Mouse (Mus musculus) right cerebral cortex, postnatal 25 days (tissue): ENCODE measurements at regions not wholly inside any gene's neighbourhood (a gene's known extent, or its start where the extent isn't known, plus 50 kb on each side); places are given as distances from the start of the nearest gene placed in this dataset.
"Not testable (repeated sequence)": the region's sequence is repeated elsewhere in the genome, so short reads cannot be mapped to it uniquely, and the experiment has no call there.

Source experiments
- DNase-seq: peaks from one replicate; pipeline ENCODE4 v3.0.0; 2022

- no peak for DNase-seq
These were observed 172.5 kb downstream of the Ankrd50 start for GRCm38 (mm10) chr3:38312121-38312520.

- DNase-seq: no peak
These were observed 184.5 kb downstream of the Ankrd50 start for GRCm38 (mm10) chr3:38299898-38300751.

GRCm38 (mm10) chr3:38299236-38299897 lies 185.3 kb downstream of the Ankrd50 start:
- no peak for DNase-seq

GRCm38 (mm10) chr3:38297499-38297898 lies 187.1 kb downstream of the Ankrd50 start:
- DNase-seq: no peak

GRCm38 (mm10) chr3:38289062-38289461 lies 195.6 kb downstream of the Ankrd50 start:
- DNase-seq: no peak

DNA sequence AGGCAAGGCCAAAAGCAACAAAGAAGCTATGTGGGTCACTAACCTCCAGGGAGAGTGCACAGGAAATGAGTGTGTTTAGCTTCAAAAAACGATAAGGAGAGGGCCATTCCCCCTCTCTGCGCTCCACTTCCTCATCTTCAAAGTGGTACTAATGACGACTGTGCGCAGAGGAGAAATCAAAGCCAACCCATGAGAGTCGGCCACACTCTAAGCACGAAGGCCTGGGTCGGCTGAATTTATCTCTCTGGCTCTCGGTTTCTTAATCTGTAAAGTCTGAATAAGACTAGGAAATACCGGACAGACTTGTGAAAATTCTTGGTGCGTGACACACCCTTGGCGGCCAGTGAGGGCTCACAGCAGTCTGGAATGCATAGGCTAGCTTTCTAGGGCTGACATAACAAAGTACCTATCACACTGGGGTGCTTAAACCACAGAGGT lies 200.9 kb downstream of the Ankrd50 start:
- DNase-seq: no peak

GRCm38 (mm10) chr3:38282891-38283290 lies 201.8 kb downstream of the Ankrd50 start:
- DNase-seq: no peak

- DNase-seq: no peak
These were observed 203.0 kb downstream of the Ankrd50 start for GRCm38 (mm10) chr3:38281683-38282082.

- DNase-seq: no peak
These were observed 203.8 kb downstream of the Ankrd50 start for GRCm38 (mm10) chr3:38280876-38281275.

GRCm38 (mm10) chr3:38280105-38280504 lies 204.5 kb downstream of the Ankrd50 start:
- DNase-seq: no peak

DNA sequence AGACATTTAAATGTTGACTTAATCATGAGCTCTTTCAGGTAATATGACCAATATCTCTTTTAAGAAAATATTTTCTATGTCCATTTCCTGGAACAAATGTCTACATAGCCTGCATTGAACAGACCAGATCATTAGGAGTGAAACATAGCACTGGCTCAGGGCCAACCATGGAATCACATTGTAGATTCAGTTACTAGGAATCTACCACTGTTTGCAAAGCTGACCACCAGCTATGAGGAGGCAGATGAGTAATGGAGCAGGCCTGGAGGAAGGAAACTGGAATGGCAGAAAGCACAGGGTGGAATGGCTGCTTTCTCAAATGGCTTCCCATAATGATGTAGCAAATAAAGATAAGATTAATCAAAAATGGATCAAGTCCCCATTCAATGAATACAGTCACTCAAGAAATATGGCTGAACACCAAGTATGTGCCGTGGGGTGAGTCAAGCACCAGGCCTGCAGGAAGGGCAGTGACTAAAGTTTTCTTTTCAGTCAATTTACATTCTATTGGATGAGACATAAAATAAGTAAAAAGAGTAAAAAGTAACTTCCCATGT lies 207.6 kb downstream of the Ankrd50 start:
- DNase-seq: no peak

- no peak for DNase-seq
These were observed 209.3 kb downstream of the Ankrd50 start for GRCm38 (mm10) chr3:38275321-38275720.

GRCm38 (mm10) chr3:38270742-38271141 lies 213.9 kb downstream of the Ankrd50 start:
- no peak for DNase-seq

DNA sequence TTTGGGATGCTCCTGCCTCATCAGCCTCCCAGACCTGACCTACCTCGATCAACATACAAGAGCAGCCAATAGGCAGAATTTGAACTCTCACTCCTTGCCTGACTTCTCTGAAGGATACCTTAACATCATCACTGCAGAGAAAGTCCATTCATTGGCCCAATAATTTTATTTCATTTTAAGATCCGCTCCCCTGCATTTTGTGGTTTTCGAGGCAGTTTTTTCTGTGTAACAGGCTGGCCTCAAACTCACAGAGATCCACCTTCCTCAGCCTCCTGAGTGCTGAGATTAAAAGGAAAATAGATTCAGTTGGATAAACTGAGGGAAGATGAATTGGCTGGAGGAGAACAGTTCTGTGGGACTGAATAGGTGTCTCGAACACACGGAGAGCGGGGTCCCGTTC lies 216.4 kb downstream of the Ankrd50 start:
- DNase-seq: no peak

GRCm38 (mm10) chr3:38263261-38264141 lies 221.1 kb downstream of the Ankrd50 start:
- no peak for DNase-seq

DNA sequence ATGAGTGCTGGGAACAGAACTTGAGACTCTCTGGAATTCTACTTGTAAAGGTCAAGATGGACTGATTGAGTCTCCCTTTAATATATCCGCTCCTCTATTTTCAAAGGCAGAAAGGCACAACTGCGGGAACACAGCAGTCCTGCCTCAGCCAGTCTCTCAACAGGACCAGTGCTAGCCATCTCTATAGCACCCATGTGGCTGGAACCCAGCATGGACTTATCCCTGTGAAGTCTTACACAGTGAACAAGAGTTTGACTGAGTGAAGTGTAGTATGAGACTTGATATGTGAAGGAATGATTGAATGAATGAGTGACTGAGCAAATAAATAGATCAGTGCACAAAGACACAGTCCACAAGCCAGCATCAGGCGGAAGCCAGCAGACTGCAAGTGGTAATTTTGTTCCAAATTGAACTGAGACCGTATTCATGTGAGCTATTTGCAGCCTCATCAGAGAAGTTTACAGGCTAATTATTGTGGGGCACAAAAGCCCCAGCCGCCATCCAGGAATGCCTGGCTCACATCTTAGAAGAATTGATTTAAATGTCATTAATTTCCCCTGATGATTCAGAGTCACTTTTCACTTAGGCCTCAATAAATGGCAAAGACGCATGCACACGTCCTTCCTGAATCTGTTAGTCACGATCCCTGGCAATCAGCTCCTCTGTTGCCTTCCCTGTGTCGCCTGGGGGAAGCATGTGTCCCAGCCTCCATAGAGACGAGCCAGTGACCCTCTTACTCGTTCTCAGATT lies 223.1 kb downstream of the Ankrd50 start:
- no peak for DNase-seq

DNA sequence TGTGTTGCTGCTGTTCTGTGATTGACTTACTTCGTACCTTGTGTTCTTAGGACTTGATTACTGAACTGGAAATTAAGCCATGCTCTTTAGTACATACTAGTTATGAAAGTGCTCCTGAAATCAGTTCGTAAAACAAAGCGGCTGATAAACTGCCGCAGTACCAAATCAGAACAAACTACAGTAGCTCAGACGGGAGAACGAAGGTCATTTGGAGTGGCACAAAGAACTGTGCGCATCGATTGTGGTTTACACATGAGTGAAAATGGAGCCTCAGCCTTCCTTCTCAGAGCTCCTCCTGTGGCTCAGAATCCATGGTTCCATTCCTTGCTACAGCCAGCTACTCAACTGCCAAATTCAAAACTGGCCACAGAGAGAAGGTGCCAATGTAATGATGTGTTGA lies 225.4 kb downstream of the Ankrd50 start:
- not testable (repeated sequence) for DNase-seq

- no peak for DNase-seq
These were observed 226.8 kb downstream of the Ankrd50 start for GRCm38 (mm10) chr3:38257843-38258290.

DNA sequence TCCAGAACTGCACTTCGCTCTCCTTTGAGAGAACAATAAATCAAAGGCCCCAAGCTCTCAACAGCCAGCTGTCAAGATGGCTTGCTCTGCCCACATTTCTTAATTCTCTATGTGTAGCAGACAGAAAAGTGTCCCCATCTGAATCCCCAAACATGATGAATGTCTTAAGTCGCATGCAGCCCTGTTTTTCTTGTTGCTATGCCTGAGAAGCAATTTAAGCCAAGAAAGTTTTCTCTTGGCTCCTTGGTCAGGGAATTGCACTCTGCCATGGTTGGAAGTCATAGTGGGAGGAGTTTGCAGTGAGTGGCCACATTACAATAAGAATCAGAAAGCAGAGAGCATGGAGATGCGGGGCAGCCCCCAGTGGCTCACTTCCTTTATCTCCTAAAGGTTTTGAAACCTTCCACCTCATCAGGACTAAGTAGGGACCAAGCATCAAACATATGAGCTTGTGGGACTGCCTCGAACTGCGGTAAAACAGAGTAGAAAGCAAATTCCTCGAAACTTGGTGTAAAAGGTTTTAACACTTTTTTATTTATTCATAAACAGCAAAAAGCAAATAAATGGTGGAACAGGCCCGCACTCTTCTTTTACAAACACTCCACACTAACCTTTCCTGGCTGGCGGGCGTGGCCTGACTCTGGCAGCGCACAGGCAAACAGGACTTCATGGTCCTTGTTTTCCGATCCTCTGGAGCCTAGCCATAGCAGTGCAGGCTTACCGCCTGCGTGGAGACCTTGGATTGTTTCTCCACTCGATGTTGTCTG lies 227.4 kb downstream of the Ankrd50 start:
- no peak for DNase-seq

- no peak for DNase-seq
These were observed 229.0 kb downstream of the Ankrd50 start for GRCm38 (mm10) chr3:38255674-38256073.

GRCm38 (mm10) chr3:38254896-38255295 lies 229.7 kb downstream of the Ankrd50 start:
- DNase-seq: peak; percentile 52
